ENCODE assay signal across 9 mouse cellular contexts in the genomic region with DNA sequence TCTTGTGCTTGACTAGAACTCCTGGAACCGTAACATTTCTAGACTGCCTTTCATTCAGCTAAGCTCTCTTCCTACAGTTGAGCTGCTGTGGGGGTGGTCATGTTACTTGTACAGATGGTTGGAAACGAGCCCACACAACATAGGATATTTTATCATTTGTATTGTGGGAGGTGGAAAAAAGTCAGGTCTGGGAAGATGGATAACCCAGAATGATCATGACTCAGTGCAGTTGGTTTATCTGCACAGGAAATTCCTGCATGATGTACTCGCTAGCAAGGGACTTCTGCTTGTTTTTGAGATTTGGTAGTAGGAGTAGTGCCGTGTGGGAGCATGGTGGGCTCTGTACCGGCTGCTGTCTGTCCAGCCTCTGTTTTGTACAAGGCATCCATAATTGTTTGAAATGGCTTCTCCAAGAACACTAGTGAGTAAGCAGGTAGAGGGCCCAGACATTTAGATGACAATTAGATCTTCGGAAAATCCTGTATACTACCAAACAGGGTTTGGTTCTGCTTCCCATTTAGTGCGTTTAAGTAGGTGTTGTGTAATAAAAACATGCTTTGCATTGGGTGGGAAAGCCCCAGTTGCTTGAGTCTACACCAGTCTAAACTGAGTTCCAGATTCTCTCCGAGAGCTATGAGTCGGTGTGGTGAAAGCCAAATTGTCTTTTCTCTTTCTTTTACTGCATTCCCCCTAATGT.
A peak's percentile ranks its signal among the peaks of the same experiment; 100 is the strongest.
DNase-seq lines count a peak whose midpoint lies in the region; ATAC-seq and TF ChIP-seq lines count a peak whose summit lies in the region.
"Had no signal": no experiment of that assay in that cellular context is flagged by ENCODE, and none has a peak within 500 bp of the region (broad histone marks: within the 10 kb centered on the region; RNA-seq: fewer than 3 reads in every experiment).

No protein-coding gene starts in this region.

- no peaks in the 10 kb centered on the region for H3K36me3 ChIP-seq in heart, embryonic 15.5 days
- no peaks in the 10 kb centered on the region for H3K36me3 ChIP-seq in liver, postnatal 0 days (replicated peaks; ENCODE audit: insufficient read depth, low read length)
- H3K36me3 ChIP-seq: embryonic facial prominence, embryonic 13.5 days had no signal

- 53% methylated on average over 9 of the region's 9 CpGs for WGBS in heart, embryonic 15.5 days
- WGBS in liver, postnatal 0 days (ENCODE audit: insufficient replicate concordance) = 51% methylated on average over 9 of the region's 9 CpGs

- H3K4me2 ChIP-seq in heart, embryonic 15.5 days = no peak overlapping the region
- H3K4me2 ChIP-seq in liver, postnatal 0 days (ENCODE audit: low read depth, low read length) = peak overlapping the region; percentile 46
- H3K4me2 ChIP-seq: embryonic facial prominence, embryonic 13.5 days had no signal

- H3K4me3 ChIP-seq in heart, embryonic 15.5 days = no peak overlapping the region
- H3K4me3 ChIP-seq in liver, postnatal 0 days (ENCODE audit: low read depth, low read length) = no peak overlapping the region
- H3K4me3 ChIP-seq: embryonic facial prominence, embryonic 13.5 days had no signal

- ATAC-seq in heart, embryonic 15.5 days (replicated peaks; ENCODE audit: insufficient number of reproducible peaks, insufficient read depth, low FRiP score, low read depth) = peak; percentile 78
- peak; percentile 73 for ATAC-seq in liver, postnatal 0 days

- H3K27me3 ChIP-seq in heart, embryonic 15.5 days = no peaks in the 10 kb centered on the region
- no peaks in the 10 kb centered on the region for H3K27me3 ChIP-seq in liver, postnatal 0 days (ENCODE audit: insufficient read depth, low read length)
- H3K27me3 ChIP-seq: embryonic facial prominence, embryonic 13.5 days had no signal

- H3K4me1 ChIP-seq in heart, embryonic 15.5 days (replicated peaks) = peaks cover 36% of the 10 kb centered on the region
- peaks cover 17% of the 10 kb centered on the region for H3K4me1 ChIP-seq in liver, postnatal 0 days (ENCODE audit: insufficient read depth)

- DNase-seq in heart, adult 8-10 months (ENCODE audit: low spot score) = peak; percentile 14
- no peak for DNase-seq in heart, postnatal 4 days
- DNase-seq in adipocyte (ENCODE audit: low spot score) = peak; percentile 37
- DNase-seq in liver, postnatal 0 days = no peak
- no peak for DNase-seq in embryo, embryonic 9.5 days (ENCODE audit: extremely low spot score)
- DNase-seq in B cell, adult 2 months = no peak
- no peak for DNase-seq in embryo, embryonic 10 days (ENCODE audit: low spot score)

- TF ChIP-seq CTCF in liver, postnatal 0 days (IDR thresholded peaks at IDR 0.05; ENCODE audit: low read depth) = no peak

- H3K9ac ChIP-seq in heart, embryonic 15.5 days = no peak overlapping the region
- H3K9ac ChIP-seq in liver, postnatal 0 days (replicated peaks) = no peak overlapping the region
- H3K9ac ChIP-seq: embryonic facial prominence, embryonic 13.5 days had no signal

- no peaks in the 10 kb centered on the region for H3K9me3 ChIP-seq in heart, embryonic 15.5 days (replicated peaks)
- H3K9me3 ChIP-seq in liver, postnatal 0 days (ENCODE audit: low read length) = no peaks in the 10 kb centered on the region
- H3K9me3 ChIP-seq: embryonic facial prominence, embryonic 13.5 days had no signal

- peak; percentile 88 for TF ChIP-seq EP300 in liver, postnatal 0 days (IDR thresholded peaks at IDR 0.05; ENCODE audit: low read depth)

- H3K27ac ChIP-seq in heart, embryonic 15.5 days = peak overlapping the region; percentile 49
- peak overlapping the region; percentile 25; the same call in 1 of the 2 replicates for H3K27ac ChIP-seq in liver, postnatal 0 days (ENCODE audit: low read depth)
- H3K27ac ChIP-seq: embryonic facial prominence, embryonic 13.5 days had no signal

Comparison
In these comparisons a context has a peak if more than half of its experiments do, and no peak if none do; other contexts are left out.
1. DNase-seq: peak in heart, adult 8-10 months (single experiment) and adipocyte (single experiment); none in heart, postnatal 4 days (single experiment), liver, postnatal 0 days (single experiment), embryo, embryonic 9.5 days (single experiment), B cell, adult 2 months (0 of 2) and embryo, embryonic 10 days (single experiment).